ENCODE assay signal across 21 mouse cellular contexts in genomic region chr4:128976577-128976976, GRCm38 (mm10). TPM values are rescaled to one million over a fixed set of nuclear protein-coding genes. Genes with fewer than 3 reads are reported as not detected.
DNase-seq lines count a peak whose midpoint lies in the region; ATAC-seq and TF ChIP-seq lines count a peak whose summit lies in the region.
"Had no signal": no experiment of that assay in that cellular context is flagged by ENCODE, and none has a peak within 500 bp of the region (broad histone marks: within the 10 kb centered on the region; RNA-seq: fewer than 3 reads in every experiment).

No protein-coding gene starts in this region.

- H3K4me1 ChIP-seq in lung, postnatal 0 days (ENCODE audit: insufficient read depth, low read depth, low read length), result no peaks in the 10 kb centered on the region
- H3K4me1 ChIP-seq: forebrain, embryonic 13.5 days; hindbrain, embryonic 12.5 days; hindbrain, embryonic 15.5 days had no signal

- no peak overlapping the region for H3K4me2 ChIP-seq in lung, postnatal 0 days (replicated peaks; ENCODE audit: low read depth, low read length)
- H3K4me2 ChIP-seq: forebrain, embryonic 13.5 days; heart, embryonic 11.5 days; hindbrain, embryonic 12.5 days; hindbrain, embryonic 15.5 days had no signal

- H3K36me3 ChIP-seq in lung, postnatal 0 days (ENCODE audit: insufficient read depth, low read length), result no peaks in the 10 kb centered on the region
- H3K36me3 ChIP-seq in C2C12 (ENCODE audit: control insufficient read depth, insufficient read depth), result no peaks in the 10 kb centered on the region
- H3K36me3 ChIP-seq: forebrain, embryonic 10.5 days; hindbrain, embryonic 12.5 days; hindbrain, embryonic 15.5 days had no signal

- ATAC-seq in lung, postnatal 0 days, result no peak
- ATAC-seq: forebrain, embryonic 13.5 days; forebrain, embryonic 16.5 days had no signal

- peak; percentile 53 for DNase-seq in lung, postnatal 0 days (ENCODE audit: low spot score)
- no peak for DNase-seq in lung, postnatal 25 days (ENCODE audit: low spot score)
- DNase-seq in adipocyte (ENCODE audit: low spot score), result peak; percentile 74
- no peak for DNase-seq in adrenal gland, adult 2 months
- no peak for DNase-seq in kidney, adult 8-10 months
- DNase-seq in kidney, postnatal 14 days, result no peak
- DNase-seq: adrenal gland, postnatal 10 days; adrenal gland, postnatal 36 days; cerebellum, adult 18-20 months; cerebellum, adult 9-10 months; cerebellum, postnatal 14 days; gastrocnemius, postnatal 10 days; gastrocnemius, postnatal 36 days; heart, adult 11 months had no signal

- no peaks in the 10 kb centered on the region for H3K79me3 ChIP-seq in C2C12 (ENCODE audit: low read depth)

- H3K79me2 ChIP-seq in C2C12 (ENCODE audit: control insufficient read depth, insufficient read depth), result no peaks in the 10 kb centered on the region

- TF ChIP-seq EP300 in lung, postnatal 0 days (IDR thresholded peaks at IDR 0.05), result no peak

- no peak overlapping the region for H3K9ac ChIP-seq in lung, postnatal 0 days (replicated peaks; ENCODE audit: low read depth)
- H3K9ac ChIP-seq: forebrain, embryonic 13.5 days; hindbrain, embryonic 12.5 days; hindbrain, embryonic 15.5 days had no signal

- H3ac ChIP-seq in C2C12 (ENCODE audit: control insufficient read depth, insufficient read length, low read depth), result no peak overlapping the region

- no peaks in the 10 kb centered on the region for H3K9me3 ChIP-seq in lung, postnatal 0 days (ENCODE audit: low read length)
- H3K9me3 ChIP-seq: forebrain, embryonic 10.5 days; forebrain, embryonic 13.5 days; hindbrain, embryonic 12.5 days; hindbrain, embryonic 15.5 days had no signal

- no peak for TF ChIP-seq CTCF in lung, postnatal 0 days (IDR thresholded peaks at IDR 0.05)
- no peak for TF ChIP-seq CTCF in C2C12 (IDR thresholded peaks at IDR 0.05; ENCODE audit: control insufficient read depth, insufficient read depth, insufficient read length)

- H3K27me3 ChIP-seq in lung, postnatal 0 days (replicated peaks; ENCODE audit: insufficient read depth, low read length), result no peaks in the 10 kb centered on the region
- H3K27me3 ChIP-seq in C2C12 (ENCODE audit: control insufficient read depth, insufficient read depth, insufficient read length), result no peaks in the 10 kb centered on the region
- H3K27me3 ChIP-seq: forebrain, embryonic 13.5 days; hindbrain, embryonic 12.5 days; hindbrain, embryonic 15.5 days had no signal

- WGBS in lung, postnatal 0 days, result 52% methylated on average over 4 of the region's 4 CpGs

- H3K27ac ChIP-seq in lung, postnatal 0 days (ENCODE audit: low read length), result no peak overlapping the region
- H3K27ac ChIP-seq: forebrain, embryonic 10.5 days; forebrain, embryonic 13.5 days; hindbrain, embryonic 12.5 days; hindbrain, embryonic 15.5 days had no signal

- no peak overlapping the region for H3K4me3 ChIP-seq in lung, postnatal 0 days (ENCODE audit: low read depth, low read length)
- no peak overlapping the region for H3K4me3 ChIP-seq in C2C12 (ENCODE audit: insufficient read depth, poor library complexity, severe bottlenecking)
- H3K4me3 ChIP-seq: forebrain, embryonic 10.5 days; forebrain, embryonic 13.5 days; hindbrain, embryonic 12.5 days; hindbrain, embryonic 15.5 days had no signal

TF ChIP-seq in C2C12, 6 proteins besides CTCF, POLR2A, EP300 and RAD21:
- TF ChIP-seq USF1 (IDR thresholded peaks at IDR 0.05; ENCODE audit: low read depth) (no peak), FOSL1 (IDR thresholded peaks at IDR 0.05; ENCODE audit: insufficient read depth, low read length, poor library complexity, severe bottlenecking) (no peak), MYOG (IDR thresholded peaks at IDR 0.05; ENCODE audit: control insufficient read depth, extremely low read depth, insufficient read length) (no peak), MYOD1 (IDR thresholded peaks at IDR 0.05; ENCODE audit: control insufficient read depth, insufficient read length, low read depth) (no peak), MAX (IDR thresholded peaks at IDR 0.05) (no peak), CEBPB (IDR thresholded peaks at IDR 0.05; ENCODE audit: low read depth) (peak; percentile 54)

RNA-seq across cellular contexts. Expression of gene Azin2, which starts 14.3 kb away (rescaled TPM):
- 39.0 and 42.2 TPM in 2 replicates for polyA plus RNA-seq in lung, postnatal 0 days (2015; fragmentation: Nextera tagmentation; extraction: Ambion mirVana)
- polyA plus RNA-seq in C2C12 (2012; fragmentation: generic; extraction: Trizol), result 12.5 TPM
- 10 to 100 TPM; 36.2 to 55.1 TPM for total RNA-seq in adrenal gland, adult 2 months (2021)
- 39.0 and 45.9 TPM in 2 replicates for polyA plus RNA-seq in adrenal gland, adult 2 months (2012; rRNA removed)

RNA-seq across cellular contexts. Expression of gene Ak2, which starts 15.2 kb away (rescaled TPM):
- 85.7 and 89.7 TPM in 2 replicates for polyA plus RNA-seq in lung, postnatal 0 days (2015; fragmentation: Nextera tagmentation; extraction: Ambion mirVana)
- polyA plus RNA-seq in C2C12 (2012; fragmentation: generic; extraction: Trizol), result 176 TPM
- 100 to 1,000 TPM; 111 to 154 TPM for total RNA-seq in adrenal gland, adult 2 months (2021)
- 42.0 and 51.8 TPM in 2 replicates for polyA plus RNA-seq in adrenal gland, adult 2 months (2012; rRNA removed)

Comparison
In these comparisons a context has a peak if more than half of its experiments do, and no peak if none do; other contexts are left out.
1. DNase-seq: peak in lung, postnatal 0 days (single experiment) and adipocyte (single experiment); none in lung, postnatal 25 days (single experiment), adrenal gland, adult 2 months (single experiment), kidney, adult 8-10 months (0 of 2) and kidney, postnatal 14 days (single experiment).